Mouse (Mus musculus): ENCODE measurements around the gene Zfand2a.

The Zfand2a gene

GRCm38 (mm10) chr5:139466373-139466772 lies 18.0 kb downstream of the Zfand2a start:
- no peak for DNase-seq (ENCODE audit: low spot score in 2 of 2)

GRCm38 (mm10) chr5:139464874-139465273 lies 19.5 kb downstream of the Zfand2a start:
- DNase-seq (ENCODE audit: low spot score in 2 of 2) = no peak

- DNase-seq (ENCODE audit: low spot score in 2 of 2) = peak; percentile 98
Measured at GRCm38 (mm10) chr5:139460384-139461067, 23.8 kb downstream of the Zfand2a start, which contains the start of gene 3110082I17Rik. 3110082I17Rik (minus strand) TSS chr5:139460527.

DNA sequence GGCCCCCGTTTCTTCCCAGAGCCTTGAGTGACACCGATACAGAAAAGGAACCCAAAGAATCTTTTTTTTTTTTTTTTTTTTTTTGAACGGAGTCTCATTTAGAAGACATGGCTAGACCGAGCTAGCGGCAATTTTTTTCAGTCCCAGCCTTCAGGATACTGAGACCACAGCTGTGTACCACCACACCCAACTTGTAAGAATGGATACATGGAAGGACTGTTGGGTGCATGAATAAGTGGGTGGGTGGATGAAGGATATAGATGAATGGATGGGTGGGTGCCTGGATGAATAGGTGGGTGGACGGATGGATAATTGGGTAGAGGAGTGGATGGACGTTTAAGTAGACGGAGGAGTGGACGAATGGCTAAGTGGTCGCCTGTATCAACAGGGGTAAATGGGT lies 24.4 kb downstream of the Zfand2a start:
- no peak for DNase-seq (ENCODE audit: low spot score in 2 of 2)

DNA sequence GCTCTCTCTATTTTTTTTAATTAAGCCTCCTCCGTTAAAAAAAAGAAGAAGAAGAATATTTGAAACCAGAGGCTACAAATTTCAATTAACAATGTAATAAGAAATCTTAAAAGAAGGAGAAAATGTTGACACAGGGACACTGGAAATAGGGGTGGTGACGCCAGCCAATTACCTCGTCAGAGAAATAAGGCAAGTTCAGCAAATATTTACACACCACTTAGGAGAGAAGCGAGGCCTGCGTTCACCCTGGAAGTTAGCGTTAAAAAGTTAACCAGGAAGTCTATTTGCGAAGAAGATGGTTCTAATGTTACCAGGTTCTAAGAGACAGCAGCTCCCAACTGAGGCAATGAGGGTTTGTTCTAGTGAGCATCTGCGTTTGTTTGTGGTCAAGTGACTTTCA lies 27.1 kb downstream of the Zfand2a start:
- no peak for DNase-seq (ENCODE audit: low spot score in 2 of 2)

DNA sequence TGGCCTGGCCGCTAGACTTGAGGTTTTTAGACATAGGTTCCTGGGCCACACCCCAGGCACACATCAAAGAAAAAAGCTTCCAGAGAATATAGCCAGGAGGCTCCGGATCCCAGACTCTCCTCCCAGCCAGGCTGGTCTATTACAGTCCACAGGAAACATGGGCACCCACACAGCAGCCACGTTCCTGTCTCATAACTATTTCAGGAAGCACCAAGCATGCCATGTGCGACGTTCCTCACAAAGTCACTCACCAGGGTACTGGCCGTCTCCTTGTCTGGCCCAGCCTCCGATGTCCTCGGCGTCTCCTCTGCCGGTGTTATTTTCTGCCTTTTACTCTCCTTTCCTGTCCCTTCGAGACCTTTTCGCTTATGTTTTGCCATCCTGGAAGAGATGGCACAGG lies 29.2 kb downstream of the Zfand2a start:
- no peak for DNase-seq (ENCODE audit: low spot score in 2 of 2)

DNA sequence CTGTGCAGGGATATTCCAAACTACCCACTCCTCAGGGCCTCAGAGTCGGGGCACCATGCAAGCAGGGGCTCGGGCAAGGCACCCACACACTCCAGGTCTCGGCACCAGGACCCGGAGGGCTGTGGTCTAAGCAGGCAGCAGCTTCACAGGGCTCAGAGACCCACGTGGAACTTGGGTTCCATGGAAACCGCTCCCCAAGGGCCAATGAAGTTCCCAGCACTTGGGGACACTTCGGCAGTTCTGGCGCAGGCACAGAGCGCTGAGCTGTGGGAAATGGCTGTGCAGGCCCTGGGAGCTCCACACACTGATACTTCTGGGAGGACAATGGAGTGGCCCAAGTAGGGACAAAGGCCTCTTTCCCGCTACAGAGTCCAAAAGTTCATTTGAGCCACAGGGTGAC lies 31.3 kb downstream of the Zfand2a start:
- DNase-seq (ENCODE audit: low spot score in 2 of 2) = peak in 1 of 2 experiments; percentile 11

- DNase-seq (ENCODE audit: low spot score in 2 of 2) = no peak
Measured at GRCm38 (mm10) chr5:139449926-139450325, 34.4 kb downstream of the Zfand2a start.

DNA sequence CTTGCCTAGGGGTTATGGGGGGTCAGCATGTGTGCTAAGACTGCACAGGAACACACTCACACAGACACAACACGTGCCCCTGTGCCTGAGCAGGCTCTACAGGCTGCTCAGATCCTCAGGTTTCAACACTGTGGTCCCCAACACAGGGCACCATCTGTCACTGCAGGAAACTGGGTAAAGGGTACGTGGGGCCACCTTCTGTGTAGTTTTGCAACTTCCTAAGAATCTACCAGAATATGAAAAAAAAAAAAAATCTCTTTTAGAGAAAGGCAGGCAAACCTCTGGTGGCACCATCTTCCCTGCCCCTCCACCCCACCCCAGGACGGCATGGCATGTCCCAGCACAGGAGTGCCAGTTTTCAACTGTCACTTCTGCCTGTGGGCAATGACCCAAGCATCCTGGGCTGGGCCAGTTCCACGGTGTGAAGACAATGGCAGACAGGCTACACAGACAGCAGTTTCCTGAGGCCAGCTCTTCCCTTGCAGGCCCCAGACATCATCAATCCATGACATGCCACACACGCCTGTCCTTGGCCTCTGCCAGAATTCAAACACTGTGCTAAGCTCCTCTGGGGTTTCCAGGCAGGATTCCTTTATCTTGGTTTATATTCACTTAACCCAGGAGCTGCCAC lies 35.1 kb downstream of the Zfand2a start:
- peak in 1 of 2 experiments; percentile 29 for DNase-seq (ENCODE audit: low spot score in 2 of 2)

- DNase-seq (ENCODE audit: low spot score in 2 of 2) = no peak
Measured at GRCm38 (mm10) chr5:139448025-139448424, 36.3 kb downstream of the Zfand2a start.

DNA sequence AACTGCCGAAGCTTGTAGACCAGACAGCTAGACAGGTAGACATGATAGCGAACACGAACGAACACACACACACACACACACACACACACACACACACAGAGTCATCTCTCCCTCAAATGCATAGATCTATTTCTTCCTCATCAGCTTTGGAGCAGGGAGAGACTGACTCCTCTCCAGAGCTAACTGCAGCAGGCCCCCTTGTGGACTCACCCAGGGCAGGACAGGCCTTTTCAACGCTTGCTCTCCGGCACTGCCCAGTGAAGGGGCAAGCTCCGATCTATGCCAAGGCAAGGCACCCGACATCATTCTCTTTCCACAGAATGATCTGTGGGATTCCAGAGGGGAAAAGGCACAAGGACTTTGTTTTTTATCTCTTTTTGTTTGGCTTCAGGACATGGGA lies 39.1 kb downstream of the Zfand2a start:
- no peak for DNase-seq (ENCODE audit: low spot score in 2 of 2)

DNA sequence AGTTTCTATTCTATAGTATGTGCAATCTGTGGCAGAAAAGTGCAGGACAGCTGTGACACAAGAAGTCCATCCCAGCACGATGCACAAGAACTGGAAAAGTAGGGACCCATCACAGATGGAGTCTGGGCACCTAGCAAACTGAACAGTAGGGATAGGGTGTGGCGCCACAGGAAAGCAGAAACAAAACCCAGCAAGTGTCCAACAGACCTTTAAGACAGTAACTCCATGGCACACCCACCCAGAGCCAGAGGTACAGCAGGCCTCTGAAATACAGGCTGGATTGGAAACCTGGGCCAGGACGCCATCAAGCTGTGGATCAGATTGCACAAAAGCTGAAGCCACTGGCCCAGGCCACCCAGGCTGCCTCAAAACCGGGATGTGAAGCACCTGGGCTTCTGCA lies 41.4 kb downstream of the Zfand2a start:
- no peak for DNase-seq (ENCODE audit: low spot score in 2 of 2)

DNA sequence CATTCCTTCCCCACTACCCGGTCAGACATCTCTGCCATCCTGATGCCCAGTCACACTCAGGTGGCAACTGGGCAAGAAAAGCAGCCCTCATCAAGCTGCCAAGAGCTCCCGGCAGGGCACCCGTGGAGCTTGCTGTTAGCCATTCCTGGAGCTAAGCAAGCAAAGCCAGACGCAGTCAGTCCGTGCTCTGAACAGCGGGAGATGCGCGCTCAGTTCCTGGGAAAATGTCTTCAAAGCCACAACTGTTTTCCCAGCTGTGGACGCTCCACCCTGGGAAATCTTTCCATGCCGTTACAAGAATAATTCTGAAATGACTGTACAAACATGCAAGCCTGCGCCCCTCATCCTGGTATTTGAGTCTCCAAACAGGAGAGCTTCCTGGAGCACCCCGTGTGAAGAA lies 41.9 kb downstream of the Zfand2a start:
- no peak for DNase-seq (ENCODE audit: low spot score in 2 of 2)

DNA sequence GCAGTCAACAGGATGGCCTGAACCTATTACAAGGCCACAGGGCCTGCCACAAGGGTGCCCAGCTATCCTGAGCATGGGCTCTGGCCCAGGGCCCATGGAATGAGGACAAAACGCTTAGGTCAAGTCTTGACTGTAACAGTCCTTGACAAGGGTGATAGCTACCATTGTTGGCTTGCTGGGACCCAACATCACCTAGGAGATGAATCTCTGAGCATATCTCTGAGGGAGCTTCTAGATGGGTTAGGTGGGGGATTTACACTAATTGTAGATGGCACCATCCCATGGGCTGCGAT lies 42.7 kb downstream of the Zfand2a start:
- no peak for DNase-seq (ENCODE audit: low spot score in 2 of 2)

DNA sequence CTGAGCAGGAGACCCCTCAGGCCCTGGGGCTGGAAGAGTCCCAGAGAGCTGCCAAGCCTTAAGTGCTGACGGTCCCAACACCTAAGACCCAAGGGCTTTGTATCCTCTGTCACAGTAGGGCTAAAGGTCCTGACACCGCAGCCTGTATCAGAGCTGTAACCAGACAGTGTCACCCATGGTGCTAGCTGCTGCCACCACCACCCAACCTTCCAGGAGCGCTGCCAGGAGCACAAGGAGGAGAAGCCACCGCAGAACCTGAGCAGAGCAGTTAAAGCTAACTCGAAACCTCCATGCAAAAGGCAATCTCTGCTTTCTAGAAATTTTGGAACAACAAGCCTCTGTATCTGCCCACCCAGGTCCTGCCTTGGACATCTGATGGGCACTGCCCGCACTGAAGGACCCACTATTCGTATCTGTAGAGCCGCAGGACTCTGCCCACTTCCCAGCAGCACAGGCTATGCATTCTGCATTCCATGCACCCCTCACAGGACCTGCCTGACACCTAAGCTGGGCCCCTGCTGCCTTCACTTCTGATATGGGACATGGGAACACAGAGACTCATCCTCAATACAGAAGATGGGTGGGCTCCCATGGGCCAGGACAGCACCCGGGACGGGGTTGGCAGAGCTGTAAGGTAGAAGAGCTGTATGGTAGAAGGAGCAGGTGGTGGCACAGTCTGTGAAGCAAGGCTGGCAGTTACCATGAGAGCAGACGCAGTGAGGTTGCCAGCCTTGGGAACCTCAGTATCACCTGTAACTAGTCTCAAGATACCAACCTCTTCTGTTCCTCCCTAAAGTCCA lies 43.2 kb downstream of the Zfand2a start:
- no peak for DNase-seq (ENCODE audit: low spot score in 2 of 2)

DNA sequence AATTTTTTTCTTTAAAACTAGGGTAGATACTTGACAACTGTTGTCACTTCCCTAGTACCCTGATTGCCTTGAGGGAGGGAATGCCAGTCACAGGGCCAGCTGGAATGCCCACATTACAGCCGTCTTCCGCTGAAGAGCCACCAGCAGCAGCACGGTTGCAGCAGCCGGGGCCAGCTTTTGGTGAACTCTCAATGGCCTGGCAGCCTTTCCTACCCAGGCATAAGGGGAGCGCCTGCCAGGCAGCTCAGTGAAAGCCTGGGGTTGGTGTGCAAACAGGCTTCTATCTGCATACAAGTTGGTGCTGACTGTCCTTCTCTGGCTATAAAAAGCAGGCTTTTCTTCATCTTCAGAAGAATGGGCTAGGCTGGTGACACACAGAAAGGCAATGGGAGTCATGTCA lies 43.9 kb downstream of the Zfand2a start:
- peak in 1 of 2 experiments; percentile 21 for DNase-seq (ENCODE audit: low spot score in 2 of 2)

GRCm38 (mm10) chr5:139438440-139438839 lies 45.9 kb downstream of the Zfand2a start:
- no peak for DNase-seq (ENCODE audit: low spot score in 2 of 2)

- DNase-seq (ENCODE audit: low spot score in 2 of 2) = no peak
Measured at GRCm38 (mm10) chr5:139437769-139438168, 46.6 kb downstream of the Zfand2a start.

DNA sequence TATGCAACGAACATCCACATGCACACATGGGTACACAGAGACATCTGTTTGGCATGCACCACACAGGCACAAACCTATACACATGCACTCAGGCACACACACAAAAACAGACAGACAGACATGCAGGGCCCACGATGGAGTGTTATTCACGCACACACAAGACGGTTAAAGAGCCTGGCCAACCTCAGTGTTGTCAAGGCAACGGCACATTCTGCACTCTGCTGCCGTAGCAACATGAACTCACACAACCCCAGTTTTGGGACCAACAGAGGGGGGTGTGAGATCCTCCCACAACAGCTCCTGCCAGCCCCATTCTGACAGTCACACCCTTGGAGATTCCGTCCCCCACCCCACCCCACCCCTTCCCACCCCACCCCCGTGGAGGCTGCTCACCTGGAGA lies 49.4 kb downstream of the Zfand2a start:
- no peak for DNase-seq (ENCODE audit: low spot score in 2 of 2)

- DNase-seq (ENCODE audit: low spot score in 2 of 2) = no peak
Measured at GRCm38 (mm10) chr5:139433842-139434568, 50.3 kb downstream of the Zfand2a start.

- no peak for DNase-seq (ENCODE audit: low spot score in 2 of 2)
Measured at GRCm38 (mm10) chr5:139432747-139433508, 51.4 kb downstream of the Zfand2a start.
